Mouse (Mus musculus): ENCODE results near the gene Hgf. TPM values are rescaled to one million over a fixed set of nuclear protein-coding genes. Genes with fewer than 3 reads are reported as not detected.
A peak's percentile ranks its signal among the peaks of the same experiment; 100 is the strongest.

Hgf gene
- 0.70 TPM in 1 of 2 replicates, not detected in the other for total RNA-seq (2014; rRNA removed; ENCODE audit: low replicate concordance)
- polyA plus RNA-seq (2015; fragmentation: Nextera tagmentation; extraction: Ambion mirVana): 0.55 and 0.58 TPM in 2 replicates

DNA sequence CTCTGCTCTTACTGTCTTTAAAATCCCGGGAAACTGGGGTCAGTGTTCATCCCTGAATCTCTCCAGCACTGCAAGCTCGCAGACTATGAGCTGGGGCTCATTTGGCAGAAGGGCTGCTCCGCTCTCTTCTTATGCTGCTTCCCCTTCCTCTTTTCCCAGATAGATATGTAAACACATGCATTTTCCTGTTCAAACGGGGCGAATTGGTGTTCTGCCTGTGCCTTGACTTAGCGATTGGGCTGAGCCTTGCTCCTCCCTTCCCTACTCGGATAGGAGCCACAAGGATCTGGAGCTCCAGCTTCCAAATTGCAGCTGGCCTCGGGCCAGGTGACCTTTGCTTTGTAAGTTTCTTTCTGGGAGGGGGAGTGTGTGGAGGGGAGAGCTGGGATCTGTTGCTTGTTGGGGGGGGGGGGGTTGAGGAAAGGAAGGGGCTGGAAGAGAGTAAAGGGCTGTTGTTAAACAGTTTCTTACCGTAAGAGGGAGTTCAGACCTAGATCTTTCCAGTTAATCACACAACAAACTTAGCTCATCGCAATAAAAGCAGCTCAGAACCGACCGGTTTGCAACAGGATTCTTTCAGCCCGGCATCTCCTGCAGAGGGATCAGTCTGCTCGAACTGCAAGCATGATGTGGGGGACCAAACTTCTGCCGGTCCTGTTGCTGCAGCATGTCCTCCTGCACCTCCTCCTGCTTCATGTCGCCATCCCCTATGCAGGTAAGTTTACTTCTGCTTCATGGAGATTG, at the start of gene Hgf:
Gene Hgf (plus strand): TSS at position 192 of the 744 bp plus-strand sequence.
- peak; percentile 18 for DNase-seq (ENCODE audit: low spot score)
- Histone ChIP-seq H3K4me2 (ENCODE audit: low read depth, low read length) (peak within 1 kb of the TSS; percentile 66), H3K36me3 (replicated peaks; ENCODE audit: control insufficient read depth, insufficient read depth, low read length) (no peaks in the 10 kb centered on the region), H3K27me3 (ENCODE audit: control insufficient read depth, insufficient read depth, low read length) (no peaks in the 10 kb centered on the region), H3K9ac (replicated peaks; ENCODE audit: low read depth, low read length) (peak within 1 kb of the TSS; percentile 48), H3K27ac (ENCODE audit: low read depth) (peak within 1 kb of the TSS; percentile 25; the same call in 1 of the 2 replicates), H3K4me3 (ENCODE audit: low read depth, low read length) (peak within 1 kb of the TSS; percentile 41), H3K9me3 (replicated peaks; ENCODE audit: control insufficient read depth, low read length) (no peaks in the 10 kb centered on the region), H3K4me1 (ENCODE audit: control insufficient read depth, insufficient read depth) (0 out of 2 replicates have a peak, but pooled peaks cover 4% of the 10 kb centered on the region)
- TF ChIP-seq EP300 (IDR thresholded peaks at IDR 0.05; ENCODE audit: low read depth): no peak
- no peak for TF ChIP-seq CTCF (IDR thresholded peaks at IDR 0.05; ENCODE audit: low read depth)
- WGBS: 6% methylated on average over 16 of the region's 16 CpGs
- 0 out of 2 replicates have a peak, but pooled peaks have one; percentile 47 for ATAC-seq (ENCODE audit: insufficient read depth, low read depth)

DNA sequence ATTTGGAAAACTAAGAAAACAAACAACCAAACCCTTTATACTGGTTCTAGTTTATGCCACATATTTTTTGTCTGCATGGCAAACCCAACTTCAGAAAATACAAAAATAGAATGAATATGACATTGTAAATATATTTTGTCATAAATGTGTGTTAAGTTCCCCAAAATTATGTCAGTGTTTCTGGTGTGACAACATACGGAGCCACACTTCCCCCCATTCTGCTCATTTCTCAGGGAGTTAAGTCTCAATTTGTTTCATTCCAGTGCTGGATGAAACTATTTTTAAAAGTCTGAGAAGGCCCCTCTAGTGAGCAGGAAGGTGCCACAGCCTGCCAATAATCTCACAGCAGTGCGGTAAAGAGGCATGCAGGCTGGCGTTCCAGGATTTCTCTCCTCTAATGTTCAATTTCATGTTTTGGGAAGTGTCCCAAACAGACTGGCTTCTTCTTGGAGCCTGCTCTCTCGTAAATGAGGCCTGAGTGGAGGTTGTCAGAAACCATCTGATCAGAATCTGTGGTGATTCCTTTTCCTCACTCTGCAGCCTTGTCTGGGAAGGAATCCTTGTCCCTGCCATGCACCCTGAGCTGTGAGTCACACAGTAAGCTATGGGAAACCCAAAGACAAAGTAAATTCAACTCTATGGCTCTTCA, 46.5 kb upstream of the Hgf start:
- Histone ChIP-seq H3K36me3 (replicated peaks; ENCODE audit: control insufficient read depth, insufficient read depth, low read length) (no peaks in the 10 kb centered on the region), H3K9ac (replicated peaks; ENCODE audit: low read depth, low read length) (no peak overlapping the region), H3K4me1 (ENCODE audit: control insufficient read depth, insufficient read depth) (no peaks in the 10 kb centered on the region), H3K4me3 (ENCODE audit: low read depth, low read length) (no peak overlapping the region), H3K27me3 (ENCODE audit: control insufficient read depth, insufficient read depth, low read length) (no peaks in the 10 kb centered on the region), H3K4me2 (ENCODE audit: low read depth, low read length) (no peak overlapping the region), H3K9me3 (replicated peaks; ENCODE audit: control insufficient read depth, low read length) (no peaks in the 10 kb centered on the region), H3K27ac (ENCODE audit: low read depth) (no peak overlapping the region)
- ATAC-seq (ENCODE audit: insufficient read depth, low read depth) (no peak), DNase-seq (ENCODE audit: low spot score) (no peak)
- 44% methylated on average over 4 of the region's 4 CpGs for WGBS
- TF ChIP-seq CTCF (IDR thresholded peaks at IDR 0.05; ENCODE audit: low read depth) (no peak), EP300 (IDR thresholded peaks at IDR 0.05; ENCODE audit: low read depth) (no peak)

DNA sequence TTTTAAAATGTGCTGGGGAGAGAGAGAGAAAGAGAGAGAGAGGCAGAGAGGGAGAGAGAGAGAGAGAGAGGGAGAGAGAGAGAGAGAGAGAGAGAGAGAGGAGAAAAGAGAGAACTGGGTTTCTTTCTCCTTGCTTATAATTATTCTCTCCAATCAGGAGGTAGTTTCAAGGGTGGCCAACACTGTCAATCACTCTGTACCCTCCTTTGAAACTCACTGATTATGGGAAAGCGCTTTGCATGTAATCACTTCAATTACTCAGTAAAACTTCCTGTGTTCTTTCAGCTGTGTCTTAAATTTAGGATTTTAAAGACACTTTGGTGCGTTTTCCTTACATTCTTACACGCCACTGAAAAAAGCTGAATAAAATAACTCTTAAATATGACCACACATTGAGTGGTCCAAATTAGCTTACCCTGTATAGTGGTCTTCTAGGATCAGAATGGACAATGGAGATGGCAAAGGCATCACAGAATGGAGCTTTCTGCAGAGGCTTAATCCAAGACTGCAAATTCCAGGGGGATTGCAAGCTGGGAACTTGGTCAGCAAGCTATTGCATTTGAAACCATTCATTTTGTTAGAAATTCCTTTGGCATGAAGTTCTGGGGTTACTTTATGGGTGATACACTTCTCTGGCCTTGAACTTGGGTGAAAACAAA, 21.5 kb upstream of the Hgf start:
- Histone ChIP-seq H3K27ac (ENCODE audit: low read depth) (no peak overlapping the region), H3K9me3 (replicated peaks; ENCODE audit: control insufficient read depth, low read length) (no peaks in the 10 kb centered on the region), H3K4me3 (ENCODE audit: low read depth, low read length) (no peak overlapping the region), H3K27me3 (ENCODE audit: control insufficient read depth, insufficient read depth, low read length) (no peaks in the 10 kb centered on the region), H3K36me3 (replicated peaks; ENCODE audit: control insufficient read depth, insufficient read depth, low read length) (no peaks in the 10 kb centered on the region), H3K4me2 (ENCODE audit: low read depth, low read length) (no peak overlapping the region), H3K9ac (replicated peaks; ENCODE audit: low read depth, low read length) (no peak overlapping the region), H3K4me1 (ENCODE audit: control insufficient read depth, insufficient read depth) (no peaks in the 10 kb centered on the region)
- no peak for TF ChIP-seq EP300 (IDR thresholded peaks at IDR 0.05; ENCODE audit: low read depth)
- no peak for TF ChIP-seq CTCF (IDR thresholded peaks at IDR 0.05; ENCODE audit: low read depth)
- no peak for DNase-seq (ENCODE audit: low spot score)
- no peak for ATAC-seq (ENCODE audit: insufficient read depth, low read depth)
- WGBS: 78% methylated on average over 3 of the region's 3 CpGs

DNA sequence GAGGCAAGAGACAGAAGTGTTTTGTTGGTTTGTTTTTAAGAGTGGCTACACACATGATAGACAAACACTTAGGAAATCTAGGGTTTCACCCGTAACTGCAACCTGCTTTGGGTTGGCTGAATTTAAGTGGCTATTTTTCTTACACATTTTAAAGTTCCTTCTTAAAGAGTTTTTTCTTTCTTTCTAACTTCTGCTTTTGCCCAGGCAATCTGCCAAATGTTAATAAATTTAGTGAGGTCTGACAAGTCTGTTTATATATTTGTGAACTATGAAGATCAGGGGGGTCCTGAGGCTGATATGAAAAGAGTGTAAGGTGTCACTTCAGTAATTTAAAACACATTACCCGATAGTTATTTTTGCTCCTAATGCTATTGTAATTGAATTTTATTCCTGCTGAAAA, 15.2 kb upstream of the Hgf start:
- Histone ChIP-seq H3K27me3 (ENCODE audit: control insufficient read depth, insufficient read depth, low read length) (no peaks in the 10 kb centered on the region), H3K36me3 (replicated peaks; ENCODE audit: control insufficient read depth, insufficient read depth, low read length) (no peaks in the 10 kb centered on the region), H3K9me3 (replicated peaks; ENCODE audit: control insufficient read depth, low read length) (no peaks in the 10 kb centered on the region), H3K4me3 (ENCODE audit: low read depth, low read length) (no peak overlapping the region), H3K9ac (replicated peaks; ENCODE audit: low read depth, low read length) (no peak overlapping the region), H3K4me1 (ENCODE audit: control insufficient read depth, insufficient read depth) (no peaks in the 10 kb centered on the region), H3K4me2 (ENCODE audit: low read depth, low read length) (no peak overlapping the region), H3K27ac (ENCODE audit: low read depth) (no peak overlapping the region)
- DNase-seq (ENCODE audit: low spot score): no peak
- ATAC-seq (ENCODE audit: insufficient read depth, low read depth): no peak
- TF ChIP-seq EP300 (IDR thresholded peaks at IDR 0.05; ENCODE audit: low read depth) (no peak), CTCF (IDR thresholded peaks at IDR 0.05; ENCODE audit: low read depth) (no peak)
- 64% methylated on average over 2 of the region's 2 CpGs for WGBS

DNA sequence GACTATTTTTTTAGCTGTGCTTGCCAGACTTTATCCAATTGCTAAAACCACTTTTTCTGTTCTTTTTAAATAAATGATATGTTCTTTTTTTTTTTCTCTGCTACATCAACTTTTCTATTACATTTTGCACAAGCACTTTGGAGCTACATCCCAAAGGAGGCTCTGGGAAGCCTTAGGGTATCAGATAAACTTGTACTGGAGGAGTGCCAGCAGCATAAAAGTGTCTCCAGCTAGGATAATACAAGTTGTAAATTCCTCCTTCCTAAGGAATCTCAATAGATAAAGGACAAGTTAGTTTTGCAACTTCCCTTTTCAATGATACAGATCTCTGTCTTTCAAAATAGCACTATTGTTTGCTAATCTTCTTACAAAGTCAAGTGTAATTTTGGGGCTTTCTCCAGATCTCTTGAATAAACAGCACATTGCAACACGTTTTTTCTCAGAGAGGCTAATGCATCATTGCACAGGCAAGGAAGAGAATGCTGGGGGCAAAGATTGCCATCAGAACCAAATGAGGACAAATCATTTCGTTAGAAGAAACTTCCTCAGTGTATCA, 11.7 kb upstream of the Hgf start:
- Histone ChIP-seq H3K4me1 (ENCODE audit: control insufficient read depth, insufficient read depth) (no peaks in the 10 kb centered on the region), H3K9me3 (replicated peaks; ENCODE audit: control insufficient read depth, low read length) (no peaks in the 10 kb centered on the region), H3K27me3 (ENCODE audit: control insufficient read depth, insufficient read depth, low read length) (no peaks in the 10 kb centered on the region), H3K9ac (replicated peaks; ENCODE audit: low read depth, low read length) (no peak overlapping the region), H3K4me3 (ENCODE audit: low read depth, low read length) (no peak overlapping the region), H3K27ac (ENCODE audit: low read depth) (no peak overlapping the region), H3K36me3 (replicated peaks; ENCODE audit: control insufficient read depth, insufficient read depth, low read length) (no peaks in the 10 kb centered on the region), H3K4me2 (ENCODE audit: low read depth, low read length) (no peak overlapping the region)
- no peak for DNase-seq (ENCODE audit: low spot score)
- TF ChIP-seq CTCF (IDR thresholded peaks at IDR 0.05; ENCODE audit: low read depth): no peak
- TF ChIP-seq EP300 (IDR thresholded peaks at IDR 0.05; ENCODE audit: low read depth): no peak
- 20% methylated on average over 2 of the region's 2 CpGs for WGBS
- ATAC-seq (ENCODE audit: insufficient read depth, low read depth): no peak

All from heart, postnatal 0 days (tissue).